Mouse (Mus musculus) liver, adult 2 months (tissue): ENCODE data around the gene Map2k5.

Source experiments
- CTCF ChIP-seq: fragments of 200-500 bp; IDR thresholded peaks from 2 replicates; pipeline ENCODE4 v1.5.1; 2011; ENCODE audit warnings: low read depth, low read length, control low read depth
- POLR2A ChIP-seq: fragments of 200-500 bp; IDR thresholded peaks from 2 replicates; pipeline ENCODE4 v1.6.1; 2011; ENCODE audit warnings: low read length, control low read depth; ENCODE audit not compliant: insufficient read depth; ENCODE audit errors: extremely low read depth

- TF ChIP-seq POLR2A (no peak), CTCF (no peak)
These were observed 239.2 kb downstream of the Map2k5 start for GRCm38 (mm10) chr9:63138481-63138967.
